Mouse (Mus musculus): ENCODE results near the gene Morc3. TPM values are rescaled to one million over a fixed set of nuclear protein-coding genes. Genes with fewer than 3 reads are reported as not detected.
"Not testable (repeated sequence)": the region's sequence is repeated elsewhere in the genome, so short reads cannot be mapped to it uniquely, and the experiment has no call there.

The Morc3 gene
- total RNA-seq, 2 experiments from 2014 or later, result 32.6 to 34.7 TPM

GRCm38 (mm10) chr16:93824799-93825198 lies 7.1 kb upstream of the Morc3 start:
- no peak for DNase-seq (ENCODE audit: low spot score in 2 of 2)
- Histone ChIP-seq H3K27ac (no peak overlapping the region), H3K4me3 (no peak overlapping the region)
- TF ChIP-seq CTCF (conservative IDR thresholded peaks at IDR 0.05), result peak; percentile 48

- DNase-seq (ENCODE audit: low spot score in 2 of 2), result no peak
- Histone ChIP-seq H3K4me3 (no peak overlapping the region), H3K27ac (no peak overlapping the region)
- TF ChIP-seq CTCF (conservative IDR thresholded peaks at IDR 0.05), result no peak
These were observed 6.5 kb upstream of the Morc3 start for GRCm38 (mm10) chr16:93825463-93825862.

GRCm38 (mm10) chr16:93826054-93826453 lies 5.9 kb upstream of the Morc3 start:
- Histone ChIP-seq H3K27ac (no peak overlapping the region), H3K4me3 (no peak overlapping the region)
- TF ChIP-seq CTCF (conservative IDR thresholded peaks at IDR 0.05), result no peak
- DNase-seq (ENCODE audit: low spot score in 2 of 2), result no peak

- DNase-seq (ENCODE audit: low spot score in 2 of 2); H3K4me3 ChIP-seq; H3K27ac ChIP-seq: not testable (repeated sequence)
These were observed 5.4 kb upstream of the Morc3 start for GRCm38 (mm10) chr16:93826478-93826877.

DNA sequence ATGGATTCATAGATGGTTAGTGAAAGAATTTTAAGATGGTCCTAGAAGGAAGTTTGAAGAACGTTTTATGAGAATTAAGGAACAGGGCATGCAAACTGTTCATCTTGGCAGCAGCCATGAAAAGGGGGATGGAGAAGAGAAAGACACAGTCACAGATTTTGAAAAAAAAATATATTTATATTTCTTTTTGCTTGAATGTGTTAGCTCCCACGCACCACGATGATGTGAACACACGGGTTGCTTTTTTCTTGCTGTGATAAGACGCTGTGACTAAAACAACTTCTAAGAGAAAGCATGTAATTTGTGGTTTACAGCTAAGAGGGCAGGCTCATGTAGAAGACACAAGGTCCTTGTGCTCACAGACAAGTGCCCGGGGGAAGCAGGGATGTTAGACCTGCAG lies 5.0 kb upstream of the Morc3 start:
- DNase-seq (ENCODE audit: low spot score in 2 of 2), result peak in 1 of 2 experiments; percentile 32
- Histone ChIP-seq H3K27ac (no peak overlapping the region), H3K4me3 (no peak overlapping the region)
- no peak for TF ChIP-seq CTCF (conservative IDR thresholded peaks at IDR 0.05)

GRCm38 (mm10) chr16:93829526-93829925 lies 2.4 kb upstream of the Morc3 start:
- no peak overlapping the region for H3K4me3 ChIP-seq
- no peak for TF ChIP-seq CTCF (conservative IDR thresholded peaks at IDR 0.05)
- no peak for DNase-seq (ENCODE audit: low spot score in 2 of 2)
- H3K27ac ChIP-seq, result no peak overlapping the region

GRCm38 (mm10) chr16:93830071-93830470 lies 1.9 kb upstream of the Morc3 start:
- no peak overlapping the region for H3K27ac ChIP-seq
- H3K4me3 ChIP-seq, result no peak overlapping the region
- no peak for DNase-seq (ENCODE audit: low spot score in 2 of 2)
- TF ChIP-seq CTCF (conservative IDR thresholded peaks at IDR 0.05), result no peak

DNA sequence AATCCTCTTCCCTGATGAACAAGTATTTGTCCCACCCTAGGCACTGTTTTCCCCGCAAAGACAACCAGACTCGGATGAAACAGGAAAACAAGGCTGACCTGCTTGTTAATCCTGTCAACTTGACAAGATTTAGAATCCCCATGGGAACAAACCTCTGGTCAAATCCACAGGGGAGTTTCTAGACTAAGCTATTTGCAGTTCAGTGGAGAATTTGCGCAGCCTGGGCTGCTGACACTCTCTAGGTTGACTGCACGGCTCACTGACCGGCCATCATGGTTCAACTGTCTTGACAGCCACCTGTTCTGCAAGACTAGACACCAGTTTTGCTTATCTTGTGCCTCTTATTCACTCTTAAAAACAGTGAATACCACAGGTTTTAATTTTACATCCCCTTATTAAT lies 1.0 kb upstream of the Morc3 start:
- no peak for TF ChIP-seq CTCF (conservative IDR thresholded peaks at IDR 0.05)
- DNase-seq (ENCODE audit: low spot score in 2 of 2), result no peak
- no peak overlapping the region for H3K4me3 ChIP-seq
- no peak overlapping the region for H3K27ac ChIP-seq

DNA sequence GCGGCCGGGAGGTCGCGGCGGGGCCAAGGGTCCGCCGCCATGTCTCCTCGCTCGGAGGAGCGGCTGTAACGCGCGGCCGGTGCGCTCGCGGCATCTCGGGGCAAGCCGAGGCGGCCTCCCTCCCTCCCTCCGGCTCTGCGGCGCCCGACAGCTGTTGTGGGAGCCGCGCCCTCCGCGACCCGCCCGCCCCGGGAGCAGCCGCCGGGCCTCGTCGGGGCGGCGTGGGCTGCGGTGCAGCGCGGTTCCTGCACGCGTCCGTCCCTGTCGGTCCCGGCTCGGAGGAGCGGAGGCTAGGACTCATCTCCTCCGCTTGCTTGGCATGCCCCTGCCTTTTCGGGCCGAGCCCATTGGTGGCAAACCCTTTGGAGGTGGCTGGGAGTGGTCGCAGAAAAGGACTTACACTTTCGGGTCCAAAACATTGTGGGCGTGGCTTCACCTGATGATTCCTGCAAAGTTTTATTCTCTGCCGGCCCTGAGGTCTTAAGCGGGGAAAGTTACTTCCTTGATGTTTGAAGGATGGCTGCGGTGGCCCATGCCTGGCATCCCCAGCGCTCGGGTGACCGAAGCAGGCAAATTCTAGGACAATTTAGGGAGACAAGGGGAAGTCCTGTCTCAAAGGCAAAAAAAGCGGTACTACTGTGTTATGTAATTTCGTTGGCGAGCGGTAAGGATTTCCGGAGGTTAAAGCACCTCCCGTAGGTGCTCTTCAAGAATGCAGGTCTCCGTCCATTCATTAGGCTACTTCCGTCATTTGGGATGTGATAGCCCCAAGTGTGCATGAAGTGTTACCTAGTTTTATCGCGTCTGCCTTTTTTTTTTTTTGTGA lies 743 bp downstream of the Morc3 start:
- Histone ChIP-seq H3K27ac (peak overlapping the region; percentile 98), H3K4me3 (peak overlapping the region; percentile 88)
- TF ChIP-seq CTCF (conservative IDR thresholded peaks at IDR 0.05), result no peak
- DNase-seq (ENCODE audit: low spot score in 2 of 2), result peak; percentile 16 to 19

- Histone ChIP-seq H3K4me3 (peak overlapping the region; percentile 88; the same call in 1 of the 2 replicates), H3K27ac (no peak overlapping the region)
- no peak for TF ChIP-seq CTCF (conservative IDR thresholded peaks at IDR 0.05)
- no peak for DNase-seq (ENCODE audit: low spot score in 2 of 2)
These were observed 1.6 kb downstream of the Morc3 start for GRCm38 (mm10) chr16:93833551-93833950.

GRCm38 (mm10) chr16:93834076-93834475 lies 2.2 kb downstream of the Morc3 start:
- no peak for TF ChIP-seq CTCF (conservative IDR thresholded peaks at IDR 0.05)
- no peak for DNase-seq (ENCODE audit: low spot score in 2 of 2)
- Histone ChIP-seq H3K4me3 (no peak overlapping the region), H3K27ac (no peak overlapping the region)

DNA sequence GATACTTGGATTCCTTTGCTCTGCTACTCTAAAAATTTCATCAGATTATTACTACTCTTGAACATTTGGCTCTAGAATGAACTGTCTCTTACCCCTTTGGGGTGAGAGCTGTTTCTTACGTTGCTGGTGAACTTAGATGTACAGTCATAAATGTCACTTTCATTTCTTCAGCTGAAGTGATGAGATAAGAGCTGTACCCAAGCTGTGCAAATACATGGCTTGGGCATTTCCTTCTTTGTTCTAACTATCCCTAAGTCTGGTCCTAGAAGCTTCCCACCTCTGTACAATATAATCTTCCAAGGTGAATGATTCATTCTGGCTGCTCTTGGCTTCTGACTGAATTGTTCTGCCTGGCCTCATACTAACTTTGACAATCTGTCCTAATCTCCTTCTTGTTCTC lies 7.1 kb downstream of the Morc3 start:
- no peak for TF ChIP-seq CTCF (conservative IDR thresholded peaks at IDR 0.05)
- DNase-seq (ENCODE audit: low spot score in 2 of 2), result no peak
- no peak overlapping the region for H3K27ac ChIP-seq
- H3K4me3 ChIP-seq, result no peak overlapping the region

DNA sequence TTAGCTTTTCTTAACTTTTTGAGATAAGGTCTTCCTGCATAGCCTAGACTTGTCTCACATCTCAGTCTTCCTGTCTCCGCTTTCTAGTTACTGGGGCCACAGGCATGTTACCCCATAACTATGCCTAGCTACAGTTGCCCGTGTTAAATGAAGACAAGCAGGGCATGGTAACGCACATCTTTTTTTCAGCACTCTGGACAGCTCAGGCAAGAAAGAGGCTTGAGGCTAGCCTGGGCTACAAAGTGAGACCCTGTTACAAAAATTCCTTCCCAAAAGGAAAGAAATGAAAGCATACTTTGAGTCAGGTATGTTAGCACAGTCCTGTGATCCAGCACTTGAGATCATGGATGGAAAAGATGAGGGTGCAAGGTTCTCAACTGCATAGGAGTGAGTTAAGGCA lies 18.6 kb downstream of the Morc3 start:
- Histone ChIP-seq H3K27ac (no peak overlapping the region), H3K4me3 (no peak overlapping the region)
- DNase-seq (ENCODE audit: low spot score in 2 of 2), result no peak
- TF ChIP-seq CTCF (conservative IDR thresholded peaks at IDR 0.05), result no peak

DNA sequence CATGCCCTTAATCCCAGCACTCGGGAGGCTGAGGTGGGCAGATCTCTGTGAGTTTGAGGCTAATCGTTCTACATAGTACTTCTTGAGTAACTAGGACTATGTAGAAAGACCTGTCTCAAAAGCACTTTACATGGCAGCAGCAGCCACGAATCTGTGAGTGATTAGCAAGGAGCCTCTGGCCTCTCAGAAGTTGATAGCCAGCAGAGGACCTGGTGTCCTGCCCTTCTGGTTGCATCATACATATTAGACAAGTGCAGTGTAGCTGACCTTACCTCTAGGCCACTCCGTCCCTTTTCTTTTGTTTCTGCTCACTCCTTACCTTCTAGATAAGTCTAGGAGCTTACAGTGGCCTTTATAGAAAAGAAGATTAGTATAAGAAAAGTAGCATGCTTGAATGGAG lies 28.0 kb downstream of the Morc3 start:
- no peak overlapping the region for H3K4me3 ChIP-seq
- no peak for TF ChIP-seq CTCF (conservative IDR thresholded peaks at IDR 0.05)
- H3K27ac ChIP-seq, result no peak overlapping the region
- no peak for DNase-seq (ENCODE audit: low spot score in 2 of 2)

Data from layer of hippocampus, adult 2 months (tissue).